Mouse (Mus musculus) adrenal gland (tissue): ENCODE results near the gene Stxbp3.
"Not testable (repeated sequence)": the region's sequence is repeated elsewhere in the genome, so short reads cannot be mapped to it uniquely, and the experiment has no call there.

Experiments used
- intact Hi-C: fragments of 180-260 bp; cut with DNase I; formaldehyde crosslinking; loops from one replicate; pipeline ENCODE4 v1.15.1; 2025

Stxbp3 gene

GRCm38 (mm10) chr3:108857714-108858113 lies 17.4 kb upstream of the Stxbp3 start:
- intact Hi-C loops, result no loop called here

- intact Hi-C loops, result no loop called here
These were observed 16.8 kb upstream of the Stxbp3 start for GRCm38 (mm10) chr3:108857124-108857470.

GRCm38 (mm10) chr3:108856386-108857123 lies 16.2 kb upstream of the Stxbp3 start:
- intact Hi-C loops, result no loop called here

DNA sequence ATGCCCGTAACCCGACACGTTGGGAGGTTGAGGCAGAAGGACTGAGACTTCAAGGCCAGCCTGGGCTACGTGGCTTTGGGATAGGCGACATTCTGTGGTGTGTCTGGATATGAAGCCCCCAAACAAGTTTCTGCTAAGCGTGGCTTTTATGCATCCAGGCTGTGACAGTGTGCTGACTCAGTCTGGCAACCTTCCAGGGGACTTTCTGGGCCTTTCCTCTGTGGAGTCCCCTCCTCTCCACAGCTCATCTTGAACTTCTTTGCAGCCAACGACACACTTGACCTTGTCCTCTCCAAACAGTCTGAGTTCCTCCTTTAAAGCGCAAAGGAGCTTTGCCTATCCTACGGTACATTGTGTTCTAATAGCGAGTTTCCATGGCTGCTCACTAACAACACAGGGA lies 15.5 kb upstream of the Stxbp3 start:
- intact Hi-C loops, result no loop called here

DNA sequence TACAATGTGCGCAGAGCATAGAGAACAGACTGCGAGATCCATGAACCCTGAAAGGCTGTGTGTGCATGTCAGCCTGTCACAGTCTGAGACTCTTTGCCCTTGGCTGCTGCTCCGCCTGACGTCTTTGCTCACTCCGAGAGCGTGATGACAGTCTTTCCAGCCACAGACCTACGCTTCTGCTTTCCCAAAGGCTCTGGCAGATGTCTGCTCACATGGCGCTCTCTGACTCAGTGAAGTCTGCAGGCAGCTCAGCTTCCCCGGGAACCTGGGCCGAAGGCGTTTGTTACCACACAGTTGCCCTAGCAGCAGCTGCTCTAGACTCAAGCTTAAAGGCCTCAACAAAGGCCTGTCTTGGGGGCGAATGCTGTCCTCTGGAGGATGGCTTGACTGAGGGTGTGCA lies 15.0 kb upstream of the Stxbp3 start:
- intact Hi-C loops, result no loop called here

GRCm38 (mm10) chr3:108853266-108853665 lies 12.9 kb upstream of the Stxbp3 start:
- intact Hi-C loops, result no loop called here

- intact Hi-C loops, result no loop called here
These were observed 11.8 kb upstream of the Stxbp3 start for GRCm38 (mm10) chr3:108851996-108852697.

GRCm38 (mm10) chr3:108851554-108851953 lies 11.2 kb upstream of the Stxbp3 start:
- intact Hi-C loops, result no loop called here

- intact Hi-C loops, result no loop called here
These were observed 10.7 kb upstream of the Stxbp3 start for GRCm38 (mm10) chr3:108851075-108851474.

- intact Hi-C loops, result no loop called here
These were observed 10.2 kb upstream of the Stxbp3 start for GRCm38 (mm10) chr3:108850506-108850905.

- intact Hi-C loops, result no loop called here
These were observed 6.3 kb upstream of the Stxbp3 start for GRCm38 (mm10) chr3:108846616-108847015.

DNA sequence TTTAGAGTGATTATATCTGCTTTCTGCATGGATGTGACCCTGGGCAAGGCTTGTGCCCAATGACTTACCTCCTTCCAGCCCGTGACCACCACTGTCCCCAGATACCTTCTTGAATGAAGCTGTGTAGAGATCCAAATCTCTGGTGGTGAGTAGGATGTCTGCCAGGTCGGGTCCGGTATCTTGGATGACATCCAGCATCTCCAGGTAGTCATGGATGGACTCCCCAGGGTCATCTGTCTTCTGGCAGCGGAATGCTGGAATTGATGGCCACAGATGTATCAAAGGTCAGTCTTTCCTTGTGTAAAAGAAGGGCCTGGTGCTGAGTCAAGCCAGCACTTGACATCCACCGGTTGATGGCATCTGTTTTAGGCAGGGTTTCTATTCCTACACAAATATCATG lies 4.2 kb upstream of the Stxbp3 start:
- intact Hi-C loops, result loop anchor here (5.0 kb wide), 1 partner anchor 68 kb away; the partner anchor contains the start of gene Prpf38b

DNA sequence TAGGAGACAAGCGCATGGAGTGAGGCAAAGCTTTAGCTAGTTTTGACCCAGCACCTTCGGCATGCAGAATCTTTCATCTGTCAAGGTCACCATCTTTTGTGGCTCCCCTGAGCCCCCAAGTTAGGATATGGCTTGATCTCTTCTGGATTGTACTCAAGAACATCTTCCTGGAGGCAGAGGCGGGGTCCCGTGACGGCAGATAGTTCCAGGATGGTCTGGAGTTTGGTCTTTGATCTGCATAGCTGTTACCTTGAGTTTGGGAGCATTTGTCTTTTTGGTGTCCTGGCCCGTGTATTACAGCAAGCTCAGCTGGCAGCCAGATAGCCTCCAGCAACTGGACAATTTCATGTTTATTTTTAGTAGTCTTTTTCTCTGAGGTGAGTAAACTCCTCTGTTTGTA lies 3.7 kb upstream of the Stxbp3 start:
- intact Hi-C loops, result loop anchor here (5.0 kb wide), 1 partner anchor 68 kb away; the partner anchor contains the start of gene Prpf38b

DNA sequence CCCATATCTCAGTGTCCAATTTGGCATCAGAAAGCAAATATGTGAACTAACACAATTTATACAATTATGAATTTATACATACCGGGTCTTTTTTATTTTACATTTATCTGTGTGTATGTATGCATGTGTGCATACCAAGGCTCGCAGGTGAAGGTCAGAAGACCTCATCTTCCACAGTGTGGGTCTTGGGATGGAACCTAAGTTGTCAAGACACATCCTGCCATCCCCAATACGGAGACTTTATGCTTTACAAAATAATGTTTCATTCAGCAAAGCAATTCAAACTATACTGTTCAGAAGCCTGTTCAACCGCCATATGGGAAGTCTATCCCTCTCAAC lies 359 bp upstream of the Stxbp3 start:
- intact Hi-C loops, result loop anchor here (5.0 kb wide), 1 partner anchor 72 kb away; the partner anchor contains the start of gene Prpf38b

DNA sequence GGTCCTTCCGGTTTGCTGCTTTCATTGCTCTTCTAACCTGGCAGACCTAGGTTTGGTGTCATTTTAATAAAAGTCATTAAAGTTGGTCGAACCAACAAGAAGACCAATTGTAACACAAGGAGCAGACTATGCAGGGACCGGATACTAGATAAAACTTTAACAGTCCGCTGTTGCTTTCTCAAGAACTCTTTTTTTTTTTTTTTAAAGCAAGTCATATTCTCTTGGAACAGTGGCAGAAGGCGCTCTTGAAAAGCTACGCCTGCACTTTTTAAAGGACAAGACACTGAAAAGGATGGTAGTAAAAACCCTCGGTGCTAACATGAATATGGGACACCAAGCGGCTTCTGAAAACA lies 703 bp downstream of the Stxbp3 start:
- intact Hi-C loops, result no loop called here

DNA sequence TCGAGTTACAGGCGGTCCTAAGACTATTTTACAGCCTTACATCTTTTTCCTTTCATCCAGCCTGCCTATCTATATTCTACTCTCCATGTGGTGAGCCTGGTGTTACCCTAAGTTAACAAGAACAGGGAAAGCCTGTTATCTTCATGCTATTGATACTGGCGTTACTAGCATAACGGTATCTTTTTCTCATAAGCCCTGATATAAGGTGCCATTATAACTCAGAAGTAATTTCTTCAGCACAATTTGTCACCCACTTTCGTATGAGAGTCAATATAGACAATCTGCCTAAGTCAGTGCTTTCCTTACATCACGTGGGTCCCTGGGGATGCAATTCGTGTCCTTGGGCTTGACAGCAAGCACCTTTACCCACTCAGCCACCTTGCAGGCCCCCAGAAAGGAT lies 1.3 kb downstream of the Stxbp3 start:
- intact Hi-C loops, result no loop called here

DNA sequence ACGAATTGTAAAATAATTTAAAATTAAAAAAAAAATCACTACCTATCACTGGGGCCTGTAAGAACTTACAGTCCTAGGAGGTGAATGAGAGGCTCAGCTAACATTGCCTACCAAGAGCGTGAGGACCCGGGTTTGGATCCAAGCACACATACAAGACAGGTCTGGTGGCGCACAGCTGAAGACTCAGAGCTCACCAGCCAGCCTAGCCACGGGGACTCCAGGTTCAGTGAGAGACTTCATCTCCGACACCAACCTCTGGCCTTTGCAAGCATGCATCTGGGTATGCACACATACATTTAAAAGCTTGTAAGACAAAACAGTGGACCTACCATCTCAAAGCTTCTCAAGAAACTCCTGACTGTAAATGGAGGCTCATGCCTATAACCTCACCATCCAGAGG lies 3.4 kb downstream of the Stxbp3 start:
- intact Hi-C loops, result no loop called here

DNA sequence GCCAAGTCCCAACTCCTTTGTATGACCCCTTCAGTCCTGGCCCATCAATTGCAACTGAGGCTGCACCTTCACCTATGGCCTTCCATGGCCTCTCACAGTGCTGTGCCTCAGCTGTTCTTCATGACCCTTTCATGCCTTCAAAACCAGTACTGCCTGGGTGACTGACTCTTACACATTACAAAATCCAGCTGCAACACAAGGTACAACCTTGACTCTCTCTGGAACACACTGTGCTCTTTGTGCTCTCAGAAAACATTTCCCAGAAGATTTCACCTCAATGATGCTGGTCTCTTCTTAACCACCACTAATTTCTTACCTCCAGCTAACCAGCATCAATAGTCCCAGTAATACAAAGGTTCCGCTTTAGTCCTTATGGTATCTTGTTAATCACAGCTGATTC lies 6.6 kb downstream of the Stxbp3 start:
- intact Hi-C loops, result not testable (repeated sequence)

DNA sequence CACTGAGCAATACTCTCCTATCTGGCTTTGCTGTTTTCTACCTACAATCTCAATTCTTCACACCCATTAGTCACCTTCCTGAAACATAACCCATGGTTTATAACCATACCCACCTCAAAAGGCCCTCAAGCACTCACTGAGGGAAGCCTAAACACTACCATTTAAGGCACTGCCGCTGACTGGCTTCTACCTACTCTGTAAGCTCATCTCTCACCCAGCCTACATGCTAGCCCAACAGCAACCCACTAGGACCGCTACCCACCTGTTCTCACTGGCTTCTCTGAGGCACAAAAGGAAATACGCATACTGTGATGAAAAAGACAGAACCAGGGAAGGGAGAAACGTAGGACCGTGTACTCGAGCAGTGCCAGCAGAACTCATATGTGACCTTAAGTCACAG lies 8.6 kb downstream of the Stxbp3 start:
- intact Hi-C loops, result no loop called here

GRCm38 (mm10) chr3:108830493-108830892 lies 9.8 kb downstream of the Stxbp3 start:
- intact Hi-C loops, result no loop called here

GRCm38 (mm10) chr3:108815631-108816030 lies 24.7 kb downstream of the Stxbp3 start:
- intact Hi-C loops, result no loop called here

DNA sequence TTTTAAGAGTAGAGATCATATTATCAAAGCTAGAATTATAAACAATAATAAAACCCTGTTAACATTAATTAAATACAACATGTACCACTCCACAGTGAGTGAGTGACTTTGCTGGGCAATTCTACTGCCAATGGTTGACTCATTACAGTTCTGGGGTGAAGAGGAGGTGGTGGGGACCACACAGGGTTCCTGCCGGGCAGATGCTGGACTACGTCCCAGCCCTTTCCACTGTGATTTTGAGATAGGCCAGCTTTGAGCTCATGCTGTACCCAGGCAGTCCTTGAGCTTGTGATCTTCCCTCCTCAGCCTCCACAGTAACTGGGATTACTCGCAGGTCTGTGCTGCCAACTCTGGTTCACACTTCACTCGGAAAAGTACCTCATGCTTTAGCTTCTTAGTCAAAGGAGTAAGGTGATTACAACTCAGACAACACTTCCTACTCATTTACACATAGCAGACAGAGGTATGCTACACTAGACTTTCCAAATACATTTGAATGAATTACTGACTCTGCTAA lies 29.5 kb downstream of the Stxbp3 start:
- intact Hi-C loops, result no loop called here

- intact Hi-C loops, result no loop called here
These were observed 34.7 kb downstream of the Stxbp3 start for GRCm38 (mm10) chr3:108805622-108806021.
